Mouse (Mus musculus) hindbrain, embryonic 16.5 days (tissue): ENCODE data around the gene Clock. TPM values are rescaled to one million over a fixed set of nuclear protein-coding genes. Genes with fewer than 3 reads are reported as not detected.

Source experiments
- ATAC-seq: fragments of 200-750 bp; cut with Nextera tagmentation; 2 replicates; pipeline ENCODE4 v1.8.0; 2017; ENCODE audit warnings: moderate TSS enrichment, moderate library complexity
- H3K27ac ChIP-seq: fragments of 300-500 bp; sonication (generic); 2 replicates; pipeline ENCODE4 v1.5.1; 2014; ENCODE audit warnings: low read depth, mild to moderate bottlenecking, control low read depth, low read length, moderate library complexity
- H3K27me3 ChIP-seq: fragments of 300-500 bp; sonication (generic); replicated peaks from 2 replicates; pipeline ENCODE4 v1.6.1; 2014; ENCODE audit warnings: low read length; ENCODE audit not compliant: control insufficient read depth, insufficient read depth
- H3K36me3 ChIP-seq: fragments of 300-500 bp; sonication (generic); 2 replicates; pipeline ENCODE4 v1.6.1; 2014; ENCODE audit warnings: mild to moderate bottlenecking, low read length, moderate library complexity, mixed read lengths; ENCODE audit not compliant: control insufficient read depth, insufficient read depth
- H3K4me1 ChIP-seq: fragments of 300-500 bp; sonication (generic); 2 replicates; pipeline ENCODE4 v1.6.1; 2014; ENCODE audit warnings: low read depth, low read length; ENCODE audit not compliant: control insufficient read depth, insufficient read depth
- H3K4me2 ChIP-seq: fragments of 300-500 bp; sonication (generic); 2 replicates; pipeline ENCODE4 v1.6.1; 2014; ENCODE audit warnings: mild to moderate bottlenecking, low read length, control low read depth, moderate library complexity
- H3K4me3 ChIP-seq: fragments of 300-500 bp; sonication (generic); 2 replicates; pipeline ENCODE4 v1.5.1; 2014; ENCODE audit warnings: mild to moderate bottlenecking, low read length, control low read depth, moderate library complexity
- H3K9ac ChIP-seq: fragments of 300-500 bp; sonication (generic); 2 replicates; pipeline ENCODE4 v1.6.1; 2014; ENCODE audit warnings: low read depth, mild to moderate bottlenecking, control low read depth, low read length, moderate library complexity
- H3K9me3 ChIP-seq: fragments of 300-500 bp; sonication (generic); 2 replicates; pipeline ENCODE4 v1.6.1; 2014; ENCODE audit warnings: mild to moderate bottlenecking, low read length, moderate library complexity; ENCODE audit not compliant: control insufficient read depth
- WGBS: fragments of 180-500 bp; shearing (Covaris S2); extraction: QIAGEN DNeasy Blood & Tissue Kit; methylation state at CpG from one replicate; pipeline ENCODE4 v1.1.7; 2014; 5-methylcytosine and 5-hydroxymethylcytosine counted together
- polyA plus RNA-seq: library from polyadenylated mRNA; unstranded; fragments of >200 nt; fragmentation: Nextera tagmentation; extraction: Ambion mirVana; gene quantifications from 2 replicates; pipeline ENCODE4 v1.2.1, GENCODE M21; 2015

The Clock gene
- polyA plus RNA-seq, 1 experiment from 2014 or later, result 13.1 TPM

DNA sequence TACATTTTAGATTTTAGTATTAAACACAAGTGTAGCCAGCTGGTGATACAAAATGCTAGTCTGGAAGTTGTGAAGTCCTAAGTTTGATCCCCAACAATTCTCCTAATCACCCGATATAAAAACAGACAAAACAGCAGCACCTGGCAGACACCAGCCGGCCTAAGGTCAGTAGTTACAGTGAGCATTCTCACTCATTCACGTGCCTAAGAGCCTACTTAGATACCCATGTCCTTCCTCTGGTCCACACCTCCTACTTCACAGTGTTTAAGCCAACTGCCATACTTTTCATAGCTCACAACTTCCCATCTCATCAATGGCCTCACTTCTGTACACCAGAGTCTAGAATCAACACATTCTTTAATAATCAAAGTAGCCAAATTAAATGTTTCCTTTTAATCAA, 61.3 kb downstream of the Clock start:
- peaks cover 9% of the 10 kb centered on the region; the same call in 1 of the 2 replicates for H3K36me3 ChIP-seq
- H3K9ac ChIP-seq, result no peak overlapping the region
- 89% methylated on average over 3 of the region's 3 CpGs for WGBS

DNA sequence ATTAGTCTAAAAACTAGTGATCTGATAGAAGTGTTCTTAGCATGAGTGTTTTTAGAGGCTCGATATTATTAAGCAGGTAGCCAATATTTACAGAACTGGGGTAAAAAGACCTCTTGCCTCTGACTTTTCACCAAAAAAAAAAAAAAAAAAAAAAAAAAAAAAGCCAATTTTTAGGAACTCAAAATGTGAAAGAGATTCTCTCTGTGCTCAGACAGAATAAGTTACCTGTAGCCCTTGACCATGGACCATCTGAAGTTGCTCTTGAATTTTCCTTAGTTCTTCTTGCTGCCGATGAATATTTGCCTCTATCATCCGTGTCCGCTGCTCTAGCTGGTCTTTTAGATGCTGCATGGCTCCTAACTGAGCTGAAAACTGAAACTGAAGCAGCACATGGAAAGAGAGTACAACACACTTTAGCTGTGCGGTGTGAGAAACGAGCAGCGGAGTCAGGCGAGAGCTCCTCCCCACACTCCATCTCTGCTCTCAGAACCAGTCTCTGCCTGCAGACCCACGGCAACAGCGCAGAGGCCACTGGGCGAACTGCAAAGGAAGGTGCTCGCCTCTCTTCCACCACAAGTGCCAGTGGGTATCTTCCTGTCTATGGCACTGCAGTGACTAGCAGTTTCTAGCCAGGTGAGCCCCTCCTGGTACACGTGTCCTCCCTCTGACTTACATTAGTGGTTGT, 73.3 kb downstream of the Clock start:
- H3K4me2 ChIP-seq, result no peak overlapping the region
- no peaks in the 10 kb centered on the region for H3K9me3 ChIP-seq
- H3K36me3 ChIP-seq, result peaks cover 43% of the 10 kb centered on the region
- no peaks in the 10 kb centered on the region for H3K27me3 ChIP-seq
- H3K4me1 ChIP-seq, result no peaks in the 10 kb centered on the region
- no peak overlapping the region for H3K4me3 ChIP-seq
- no peak overlapping the region for H3K9ac ChIP-seq
- 94% methylated on average over 13 of the region's 13 CpGs for WGBS
- ATAC-seq, result no peak
- no peak overlapping the region for H3K27ac ChIP-seq

More for the DNA sequence above, 61.3 kb downstream of the Clock start:
- no peak overlapping the region for H3K4me2 ChIP-seq
- no peak overlapping the region for H3K27ac ChIP-seq
- no peaks in the 10 kb centered on the region for H3K9me3 ChIP-seq
- H3K4me3 ChIP-seq, result no peak overlapping the region
- no peaks in the 10 kb centered on the region for H3K27me3 ChIP-seq
- no peak for ATAC-seq
- H3K4me1 ChIP-seq, result no peaks in the 10 kb centered on the region

DNA sequence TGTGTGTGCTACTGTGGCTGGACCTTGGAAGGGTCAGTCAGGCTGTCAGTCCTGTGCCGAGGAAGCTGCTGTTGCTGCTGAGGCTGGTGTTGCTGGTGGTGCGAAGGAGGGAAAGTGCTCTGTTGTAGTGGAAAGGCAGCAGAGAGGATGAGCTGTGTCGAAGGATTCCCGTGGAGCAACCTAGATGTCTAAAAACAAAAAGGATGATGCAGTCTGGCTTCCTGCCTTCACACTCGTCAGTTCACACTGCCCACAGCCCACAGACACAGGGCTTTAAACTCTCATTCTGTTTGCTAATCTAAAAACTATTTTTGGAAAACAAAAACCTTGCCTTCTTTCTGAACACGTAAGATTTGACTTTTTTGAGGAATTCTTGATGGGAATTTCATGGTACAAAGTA, 87.9 kb downstream of the Clock start:
- Histone ChIP-seq H3K9me3 (no peaks in the 10 kb centered on the region), H3K36me3 (peaks cover 12% of the 10 kb centered on the region), H3K4me1 (no peaks in the 10 kb centered on the region), H3K9ac (no peak overlapping the region), H3K27ac (no peak overlapping the region), H3K27me3 (no peaks in the 10 kb centered on the region), H3K4me3 (no peak overlapping the region), H3K4me2 (no peak overlapping the region)
- ATAC-seq, result no peak
- WGBS, result 92% methylated on average over 6 of the region's 6 CpGs

DNA sequence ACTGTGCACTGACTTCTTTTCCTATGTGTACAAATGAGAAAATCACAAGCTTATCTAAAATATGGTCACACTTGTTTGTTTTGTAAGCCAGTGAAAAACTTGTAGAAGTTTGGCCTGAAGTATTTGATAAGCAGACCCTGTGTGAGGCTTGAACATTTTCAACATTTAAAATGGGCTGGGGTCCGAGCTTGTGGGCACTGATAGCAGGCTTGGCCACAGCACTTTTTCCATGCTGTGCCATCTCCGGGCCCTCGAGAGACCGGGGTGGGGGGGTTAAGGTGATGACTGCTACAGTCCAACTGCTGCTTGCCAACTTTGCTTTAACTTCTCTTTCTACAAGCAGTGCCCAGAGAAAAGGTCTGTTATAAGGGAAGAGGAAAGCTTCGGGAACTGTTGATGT, 96.5 kb downstream of the Clock start:
- 96% methylated on average over 5 of the region's 5 CpGs for WGBS
- Histone ChIP-seq H3K9ac (no peak overlapping the region), H3K36me3 (peaks cover 9% of the 10 kb centered on the region), H3K27ac (no peak overlapping the region), H3K9me3 (no peaks in the 10 kb centered on the region), H3K4me3 (no peak overlapping the region), H3K27me3 (no peaks in the 10 kb centered on the region), H3K4me1 (no peaks in the 10 kb centered on the region), H3K4me2 (no peak overlapping the region)
- ATAC-seq, result no peak

DNA sequence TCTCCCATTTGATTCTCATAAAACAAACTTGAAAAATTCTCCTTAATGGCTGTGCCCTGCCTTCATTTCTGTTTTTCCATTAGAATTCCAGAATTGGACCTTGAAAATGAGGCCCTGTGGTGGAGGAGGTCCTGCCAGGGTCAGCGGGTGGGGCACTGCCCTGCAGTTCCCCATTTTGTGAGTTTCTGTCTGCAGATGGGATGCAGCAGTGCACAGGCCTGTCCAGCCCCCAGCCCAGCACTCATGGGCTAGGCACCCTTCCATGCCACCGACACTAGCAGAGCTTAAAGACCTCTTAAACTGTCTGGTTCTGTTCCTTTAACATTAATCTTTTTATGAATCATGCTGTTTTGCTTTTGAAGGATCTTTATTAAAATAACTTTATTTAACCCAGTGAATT, 98.7 kb downstream of the Clock start:
- 94% methylated on average over 2 of the region's 2 CpGs for WGBS
- H3K27me3 ChIP-seq, result no peaks in the 10 kb centered on the region
- ATAC-seq, result no peak
- H3K9ac ChIP-seq, result no peak overlapping the region
- H3K4me2 ChIP-seq, result no peak overlapping the region
- H3K4me3 ChIP-seq, result no peak overlapping the region
- peaks cover 11% of the 10 kb centered on the region for H3K36me3 ChIP-seq
- H3K27ac ChIP-seq, result no peak overlapping the region
- no peaks in the 10 kb centered on the region for H3K4me1 ChIP-seq
- H3K9me3 ChIP-seq, result no peaks in the 10 kb centered on the region

DNA sequence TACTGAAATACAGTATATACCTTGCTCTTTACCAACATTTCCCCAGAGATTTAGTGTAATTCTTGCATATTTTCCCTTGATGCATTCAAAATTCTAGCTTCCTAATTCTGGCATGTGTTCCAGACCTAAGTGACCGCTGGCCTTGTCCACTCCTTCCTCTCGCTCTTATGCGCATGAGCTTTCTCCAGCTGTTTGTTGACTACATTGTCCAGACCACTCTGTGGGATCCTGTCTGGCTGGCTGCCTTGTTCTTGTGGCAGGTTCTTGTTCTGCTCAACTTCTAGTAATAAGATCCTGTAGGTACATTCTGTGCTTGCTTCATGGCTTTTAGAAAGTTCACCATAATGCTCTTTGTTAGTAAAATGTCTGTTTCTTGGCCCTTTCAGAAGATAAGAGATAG, 101.4 kb downstream of the Clock start:
- Histone ChIP-seq H3K4me1 (no peaks in the 10 kb centered on the region), H3K9me3 (no peaks in the 10 kb centered on the region), H3K27ac (no peak overlapping the region), H3K9ac (no peak overlapping the region), H3K27me3 (no peaks in the 10 kb centered on the region), H3K36me3 (peaks cover 8% of the 10 kb centered on the region; the same call in 1 of the 2 replicates), H3K4me2 (no peak overlapping the region), H3K4me3 (no peak overlapping the region)
- ATAC-seq, result no peak
- 91% methylated on average over 3 of the region's 3 CpGs for WGBS

- Histone ChIP-seq H3K27me3 (no peaks in the 10 kb centered on the region), H3K9me3 (no peaks in the 10 kb centered on the region), H3K36me3 (peaks cover 8% of the 10 kb centered on the region; the same call in 1 of the 2 replicates), H3K9ac (no peak overlapping the region), H3K4me3 (no peak overlapping the region), H3K27ac (no peak overlapping the region), H3K4me2 (no peak overlapping the region), H3K4me1 (no peaks in the 10 kb centered on the region)
- WGBS, result 93% methylated on average over 13 of the region's 13 CpGs
- ATAC-seq, result no peak
These were observed 105.2 kb downstream of the Clock start for GRCm38 (mm10) chr5:76199346-76199745.

GRCm38 (mm10) chr5:76194377-76194945, 110.1 kb downstream of the Clock start:
- no peak overlapping the region for H3K27ac ChIP-seq
- H3K27me3 ChIP-seq, result no peaks in the 10 kb centered on the region
- no peaks in the 10 kb centered on the region for H3K4me1 ChIP-seq
- H3K9ac ChIP-seq, result no peak overlapping the region
- 91% methylated on average over 6 of the region's 6 CpGs for WGBS
- no peak overlapping the region for H3K4me3 ChIP-seq
- no peak for ATAC-seq
- no peak overlapping the region for H3K4me2 ChIP-seq
- H3K36me3 ChIP-seq, result peaks cover 2% of the 10 kb centered on the region; the same call in 1 of the 2 replicates
- no peaks in the 10 kb centered on the region for H3K9me3 ChIP-seq

DNA sequence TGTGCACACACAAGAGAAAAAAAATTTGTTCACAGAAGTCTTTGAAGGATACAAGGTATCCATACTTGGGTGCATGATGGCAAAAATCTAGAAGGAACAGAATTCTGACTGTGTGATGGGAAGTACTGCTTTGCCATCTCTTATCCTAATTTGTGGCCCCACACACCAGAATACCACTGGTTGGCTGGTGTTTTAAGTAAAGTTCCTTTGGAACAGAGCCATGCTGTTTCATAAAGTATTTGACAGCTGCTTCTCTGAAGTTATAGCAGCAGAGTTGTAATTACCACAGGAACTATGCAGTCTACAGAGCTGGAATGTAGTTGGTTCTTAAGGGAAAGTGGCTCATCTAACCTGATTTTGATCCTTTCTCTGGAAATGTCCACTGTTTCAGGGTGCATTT, 111.5 kb downstream of the Clock start:
- ATAC-seq, result no peak
- H3K9me3 ChIP-seq, result no peaks in the 10 kb centered on the region
- no peak overlapping the region for H3K4me2 ChIP-seq
- no peaks in the 10 kb centered on the region for H3K27me3 ChIP-seq
- no peak overlapping the region for H3K4me3 ChIP-seq
- 0 out of 2 replicates have a peak, but pooled peaks cover under 1% of the 10 kb centered on the region for H3K4me1 ChIP-seq
- H3K27ac ChIP-seq, result no peak overlapping the region
- H3K9ac ChIP-seq, result no peak overlapping the region
- no peaks in the 10 kb centered on the region for H3K36me3 ChIP-seq
